Mouse (Mus musculus) c-Kit-positive CD71-negative TER-119-negative erythroid progenitor cells, embryonic 14.5 days (primary cell): ENCODE data around the gene Olfr476.
"Not testable (repeated sequence)": the region's sequence is repeated elsewhere in the genome, so short reads cannot be mapped to it uniquely, and the experiment has no call there.

Experiments
- DNase-seq: peaks from one replicate; pipeline ENCODE4 v3.0.0-alpha.2; 2013; ENCODE audit warnings: low read depth

Gene Olfr476

DNA sequence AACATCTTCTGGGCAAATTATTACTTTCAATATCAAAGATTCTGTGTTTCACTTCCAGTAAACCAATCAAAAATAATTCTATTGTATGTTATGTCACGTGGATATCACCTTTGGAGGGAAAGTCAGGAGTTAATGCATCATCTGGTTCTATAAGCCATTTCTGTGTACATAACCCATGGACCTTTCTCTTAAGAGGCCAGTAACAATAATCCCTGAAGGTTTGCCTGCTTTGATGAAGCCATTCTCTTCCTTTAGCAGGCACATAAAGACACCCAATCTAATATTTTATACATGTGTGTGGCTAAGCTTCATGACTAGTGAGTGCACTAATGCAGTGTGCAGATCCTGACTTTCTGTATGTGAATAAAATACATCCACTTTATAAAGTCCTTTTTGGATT lies at the start of gene Olfr476:
Gene Olfr476, plus strand, starts transcription at position 301 of the 400 bp plus-strand sequence.
- DNase-seq, result no peak

DNA sequence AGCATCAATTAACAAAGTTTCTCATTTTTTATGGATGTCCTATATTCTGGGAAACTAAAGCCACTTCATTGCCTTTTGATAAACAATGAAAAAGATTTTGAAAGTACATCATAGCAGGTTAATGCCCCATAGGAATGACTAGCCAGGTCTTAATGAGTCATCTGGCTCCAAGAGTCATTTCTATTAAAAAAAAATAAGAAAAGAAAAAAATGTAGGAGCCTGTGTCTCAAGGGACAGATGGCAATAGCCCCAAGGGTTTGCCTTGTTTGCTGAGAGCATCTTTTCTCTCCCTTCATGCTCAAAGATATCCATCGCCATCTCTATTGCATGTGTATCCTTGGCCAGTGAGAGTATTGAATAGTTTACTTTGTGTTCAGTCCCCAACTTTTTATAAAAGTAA lies 34.5 kb upstream of the Olfr476 start, which contains the start of gene Olfr473:
Gene Olfr473, plus strand, starts transcription at position 301 of the 400 bp plus-strand sequence.
- DNase-seq, result no peak

DNA sequence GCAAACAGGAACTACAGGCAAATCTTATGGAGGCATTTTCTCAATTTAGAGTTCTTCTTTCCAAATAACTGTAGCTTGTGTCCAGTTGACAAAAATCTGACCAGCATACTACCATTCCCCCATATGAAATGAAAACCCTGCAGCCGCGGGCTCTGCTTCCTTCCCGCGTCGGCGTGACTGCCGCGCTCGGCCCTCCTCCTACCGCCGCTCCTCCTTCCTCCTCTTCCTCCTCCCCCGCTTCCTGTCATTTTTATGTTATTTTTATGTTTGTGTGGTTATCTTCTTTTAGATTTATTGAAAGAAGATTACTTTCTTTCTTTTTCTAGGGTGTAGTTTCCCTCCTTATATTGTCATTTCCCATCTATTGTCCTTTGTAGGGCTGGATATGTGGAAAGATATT lies 12.1 kb upstream of the Olfr476 start:
- not testable (repeated sequence) for DNase-seq

DNA sequence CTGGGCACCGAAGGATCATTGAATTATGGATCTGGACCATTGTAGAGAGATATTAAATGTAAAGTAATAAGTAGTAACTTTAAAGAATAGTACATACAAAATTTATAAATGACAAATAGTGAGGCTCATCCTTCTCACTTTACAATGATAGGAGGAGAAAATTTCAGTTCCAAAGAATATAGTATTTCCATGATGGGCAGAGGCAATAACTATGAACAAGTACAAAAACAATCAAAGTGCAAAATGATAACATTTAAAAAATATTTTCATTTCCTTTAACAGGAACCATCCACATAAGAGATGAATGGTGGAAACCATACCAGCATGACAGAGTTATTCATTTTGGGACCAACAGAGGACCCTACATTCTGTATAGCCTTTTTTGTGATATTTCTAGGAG lies 10.3 kb upstream of the Olfr476 start, which contains the start of gene Olfr474:
Gene Olfr474, plus strand, starts transcription at position 301 of the 400 bp plus-strand sequence.
- no peak for DNase-seq

DNA sequence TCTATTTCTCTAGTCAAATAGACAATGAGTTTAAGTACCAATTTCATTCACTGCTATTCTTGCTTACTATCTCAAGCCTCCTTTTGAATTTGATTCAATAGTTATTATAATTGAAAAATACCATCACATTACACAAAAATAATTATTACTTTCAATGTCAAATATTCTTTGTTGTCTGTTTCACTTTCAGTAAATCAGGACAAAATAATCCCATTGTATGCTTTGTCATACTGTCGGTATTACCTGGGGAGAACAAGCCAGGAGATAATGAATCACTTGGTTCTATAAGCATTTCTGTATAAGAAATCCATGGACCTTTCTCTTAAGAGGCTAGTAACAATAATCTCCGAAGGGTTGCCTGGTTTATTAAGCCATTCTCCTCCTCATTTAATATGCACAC lies 21.8 kb downstream of the Olfr476 start, which contains the start of gene Olfr477:
Gene Olfr477, plus strand, starts transcription at position 301 of the 400 bp plus-strand sequence.
- DNase-seq, result no peak

DNA sequence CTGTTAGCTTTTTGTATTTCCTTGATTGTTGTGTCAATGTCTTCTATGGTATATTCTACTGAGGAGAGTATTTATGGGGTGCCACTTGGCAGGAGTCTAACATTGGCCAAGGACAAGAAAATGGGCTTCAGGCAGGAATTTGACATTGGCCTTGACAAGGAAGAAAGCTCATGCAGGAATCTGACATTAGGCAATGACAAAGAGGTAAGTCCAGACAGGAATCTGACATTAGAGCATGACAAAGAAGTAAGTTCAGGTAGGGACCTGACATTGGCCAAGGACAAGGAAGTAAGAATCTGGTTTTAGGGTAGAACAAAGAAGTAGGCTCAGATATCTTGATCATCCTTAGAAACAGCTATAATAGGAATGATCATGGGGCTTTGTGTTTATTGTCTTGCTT lies 49.7 kb downstream of the Olfr476 start:
- not testable (repeated sequence) for DNase-seq
